Mouse (Mus musculus) left cerebral cortex, postnatal 14 days (tissue): ENCODE measurements around the gene Cidec. TPM values are rescaled to one million over a fixed set of nuclear protein-coding genes. Genes with fewer than 3 reads are reported as not detected.

Experiments used
- DNase-seq, 2 experiments: peaks; one replicate each; pipeline ENCODE4 v3.0.0; 2021 to 2022; ENCODE audit warnings: low spot score in 2 of 2, mixed read lengths in 1 of 2
- intact Hi-C: fragments of 180-260 bp; cut with DNase I; formaldehyde crosslinking; loops from one replicate; pipeline ENCODE4 v1.15.1; 2025
- total RNA-seq, 2 experiments: library from RNA; stranded (reverse); gene quantifications; 2 replicates each; pipeline ENCODE4 v1.2.3; 2021

The Cidec gene
- total RNA-seq, 2 experiments from 2014 or later, result not detected

DNA sequence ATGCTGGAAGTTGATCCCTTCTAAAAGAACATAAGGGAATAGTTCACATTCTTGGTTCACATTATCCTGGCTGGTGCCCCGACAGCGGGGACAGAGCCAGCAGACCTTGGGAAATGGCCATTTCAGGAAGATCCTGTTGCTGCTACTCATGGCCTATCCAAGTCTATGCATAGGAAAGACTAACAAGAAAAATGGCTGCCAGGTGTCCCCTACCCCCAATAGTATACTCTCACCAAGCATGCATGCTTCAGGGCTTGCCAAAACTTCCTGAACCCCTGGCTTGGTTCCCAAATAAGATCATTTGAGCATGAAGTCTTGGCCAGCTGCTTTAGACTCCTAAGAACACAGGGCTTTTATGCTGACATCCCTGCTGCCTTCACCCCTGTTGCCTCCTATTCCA, 16.3 kb upstream of the Cidec start:
- DNase-seq, result no peak
- intact Hi-C loops, result no loop called here

DNA sequence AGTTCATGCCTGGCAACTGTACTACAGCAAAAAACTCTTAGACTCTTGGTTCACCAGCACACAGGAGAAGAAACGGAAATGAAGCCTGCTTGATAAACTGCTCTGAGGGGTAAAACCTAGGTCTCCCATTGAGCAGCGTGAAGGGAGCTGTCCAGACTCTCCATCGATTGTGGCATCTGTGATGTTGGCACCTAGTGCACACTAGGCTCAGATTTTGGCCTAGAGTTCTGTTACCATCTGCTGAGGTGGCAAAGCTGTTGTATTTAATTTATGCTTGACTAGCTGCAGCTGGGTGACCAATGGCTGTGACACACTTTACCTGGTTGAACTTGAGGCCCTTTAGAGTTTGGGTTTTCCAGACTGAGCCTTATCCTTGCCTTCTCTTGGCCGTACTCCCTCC, 12.1 kb upstream of the Cidec start:
- no peak for DNase-seq
- intact Hi-C loops, result no loop called here

DNA sequence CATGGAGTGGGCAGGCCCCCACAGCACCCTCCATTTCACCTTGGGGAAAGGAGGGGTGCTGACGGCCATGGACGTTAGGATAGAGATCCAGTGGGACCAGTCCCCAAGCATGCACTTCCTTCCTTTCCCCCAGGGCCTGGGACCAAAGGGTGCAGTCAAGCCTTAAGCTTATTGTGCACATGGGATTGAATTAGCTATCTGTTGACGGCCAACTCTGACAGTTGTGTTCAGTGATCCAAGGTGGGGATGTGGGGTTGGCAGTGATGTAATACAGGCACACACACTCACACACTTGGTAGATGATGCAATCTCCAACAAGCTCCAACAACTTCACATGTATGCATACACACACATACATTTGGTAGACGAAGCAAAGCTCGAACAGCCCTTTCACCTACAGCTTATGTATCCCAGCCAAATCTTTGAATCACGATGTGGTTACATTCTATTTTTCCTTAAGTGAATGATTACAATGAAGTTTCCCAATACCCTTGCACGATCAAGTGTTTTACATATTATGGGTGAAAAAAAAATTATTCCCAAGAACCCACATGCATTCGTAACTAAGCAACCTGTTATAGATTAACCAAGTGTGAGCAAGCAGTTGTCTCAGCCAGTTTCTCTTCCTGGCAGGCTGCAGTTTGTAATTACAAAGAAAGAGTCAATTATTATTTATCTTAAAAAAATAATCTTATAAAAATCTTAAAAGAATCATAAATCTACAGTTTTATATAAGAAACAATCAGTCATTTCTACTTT, 8.8 kb upstream of the Cidec start:
- DNase-seq, result no peak
- intact Hi-C loops, result no loop called here

- intact Hi-C loops, result no loop called here
Measured at GRCm38 (mm10) chr6:113443091-113443490, 7.5 kb upstream of the Cidec start.

DNA sequence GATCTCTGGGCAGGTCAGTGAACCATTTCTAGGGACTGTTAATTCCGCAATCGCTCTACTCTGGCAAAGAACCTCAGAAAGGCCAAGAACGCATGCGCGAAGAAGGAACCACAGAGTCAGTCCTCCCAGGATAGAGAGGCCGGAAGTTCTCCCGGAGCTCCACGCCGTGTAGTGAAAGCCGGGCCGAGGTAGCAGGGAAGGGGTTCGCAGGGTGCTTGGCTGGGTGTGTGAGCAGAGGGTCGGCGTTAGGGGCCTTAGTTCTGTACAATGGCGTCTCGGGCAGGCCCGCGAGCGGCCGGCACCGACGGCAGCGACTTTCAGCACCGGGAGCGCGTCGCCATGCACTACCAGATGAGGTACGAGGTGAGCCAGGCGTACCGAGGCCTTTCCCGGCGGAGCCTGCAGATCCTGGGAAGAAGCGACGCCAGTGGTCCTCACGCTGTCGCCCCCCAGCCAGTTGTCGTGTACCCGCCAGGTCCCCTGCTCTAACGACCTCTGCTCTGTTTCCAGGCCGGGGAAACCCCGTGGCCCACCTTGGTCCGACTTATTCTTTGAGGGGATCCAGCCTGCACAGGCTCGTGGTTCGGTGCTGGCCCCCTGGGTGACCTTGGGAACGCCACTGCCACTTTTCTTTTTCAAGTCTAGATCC, 7.0 kb upstream of the Cidec start, which contains the start of gene Jagn1:
Gene Jagn1, plus strand, starts transcription at position 128 of the 649 bp plus-strand sequence.
- intact Hi-C loops, result no loop called here
- peak; percentile 90 to 92 for DNase-seq

More at GRCm38 (mm10) chr6:113443091-113443490, 7.5 kb upstream of the Cidec start:
- peak in 1 of 2 experiments; percentile 41 for DNase-seq

GRCm38 (mm10) chr6:113442087-113442441, 6.5 kb upstream of the Cidec start:
- DNase-seq, result no peak
- intact Hi-C loops, result no loop called here

GRCm38 (mm10) chr6:113441147-113441680, 5.7 kb upstream of the Cidec start:
- peak; percentile 73 to 74 for DNase-seq
- intact Hi-C loops, result no loop called here

- no peak for DNase-seq
- intact Hi-C loops, result no loop called here
Measured at GRCm38 (mm10) chr6:113440686-113441085, 5.1 kb upstream of the Cidec start.

GRCm38 (mm10) chr6:113438721-113439430, 3.3 kb upstream of the Cidec start:
- DNase-seq, result no peak
- intact Hi-C loops, result no loop called here

- DNase-seq, result no peak
- intact Hi-C loops, result no loop called here
Measured at GRCm38 (mm10) chr6:113437135-113437534, 1.6 kb upstream of the Cidec start.

GRCm38 (mm10) chr6:113434691-113435090, 869 bp downstream of the Cidec start:
- intact Hi-C loops, result no loop called here

DNA sequence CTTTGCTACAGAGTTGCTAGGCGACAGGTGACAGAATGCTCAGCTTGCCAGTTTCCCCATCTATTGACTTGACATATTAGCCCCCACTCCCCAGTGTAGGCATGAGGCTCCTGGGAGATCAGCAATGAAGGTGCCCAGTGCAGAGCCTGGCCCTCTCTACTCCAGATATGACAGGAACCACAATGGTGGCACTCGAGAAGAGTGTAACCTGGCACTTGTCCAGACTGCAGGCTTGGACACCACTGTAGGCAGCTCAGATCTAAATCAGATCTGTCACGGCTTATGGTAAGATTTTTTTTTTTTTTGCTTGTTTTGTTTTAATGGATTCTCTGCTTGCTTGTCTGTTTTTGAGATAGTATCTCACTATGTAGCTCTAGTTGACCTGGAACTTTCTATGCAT, 1.9 kb downstream of the Cidec start:
- no peak for DNase-seq
- intact Hi-C loops, result no loop called here

More at GRCm38 (mm10) chr6:113434691-113435090, 869 bp downstream of the Cidec start:
- DNase-seq, result no peak

- intact Hi-C loops, result no loop called here
- DNase-seq, result no peak
Measured at GRCm38 (mm10) chr6:113431801-113432200, 3.8 kb downstream of the Cidec start.

DNA sequence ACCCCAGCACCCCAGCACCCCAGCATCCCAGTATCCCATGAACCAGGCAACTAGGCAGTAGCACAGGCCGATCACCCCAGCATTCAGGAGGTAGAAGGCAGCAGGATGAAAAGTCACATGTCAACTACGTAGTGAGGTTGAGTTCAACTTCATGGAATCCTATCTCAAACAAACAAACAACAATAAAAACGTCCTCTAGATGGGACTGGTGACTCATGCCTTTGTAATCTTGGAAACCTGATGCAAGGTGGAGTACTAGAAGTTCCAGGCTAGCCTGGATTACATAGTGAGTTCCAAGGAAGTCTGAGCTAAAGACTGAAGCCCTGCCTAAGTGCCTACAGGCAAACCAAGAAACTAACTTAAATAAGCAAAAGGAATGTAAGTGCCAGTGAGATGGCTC, 4.7 kb downstream of the Cidec start:
- DNase-seq, result no peak
- intact Hi-C loops, result no loop called here

DNA sequence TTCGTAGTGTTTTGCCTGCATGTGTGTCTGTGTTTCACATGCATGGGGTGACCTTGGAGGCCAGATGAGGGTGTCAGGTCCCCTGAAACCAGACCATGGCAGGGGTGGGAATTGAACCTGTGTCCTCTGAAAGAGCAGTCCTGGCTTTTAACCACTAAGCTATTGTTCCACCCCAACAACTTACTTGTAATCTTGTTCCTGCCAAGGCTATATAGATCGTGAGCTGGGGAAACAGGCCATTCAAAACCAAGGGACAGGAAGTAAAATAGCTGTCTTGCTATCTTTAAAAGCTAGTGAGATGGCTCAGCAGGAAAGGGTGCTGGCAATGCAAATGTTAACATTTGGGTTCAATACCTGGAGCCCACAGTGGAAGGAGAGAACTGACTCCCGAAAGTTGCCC, 5.6 kb downstream of the Cidec start:
- intact Hi-C loops, result no loop called here
- DNase-seq, result no peak

- no peak for DNase-seq
- intact Hi-C loops, result no loop called here
Measured at GRCm38 (mm10) chr6:113428006-113428405, 7.6 kb downstream of the Cidec start.

- DNase-seq, result peak in 1 of 2 experiments; percentile 57
- intact Hi-C loops, result no loop called here
Measured at GRCm38 (mm10) chr6:113427397-113427796, 8.2 kb downstream of the Cidec start.

DNA sequence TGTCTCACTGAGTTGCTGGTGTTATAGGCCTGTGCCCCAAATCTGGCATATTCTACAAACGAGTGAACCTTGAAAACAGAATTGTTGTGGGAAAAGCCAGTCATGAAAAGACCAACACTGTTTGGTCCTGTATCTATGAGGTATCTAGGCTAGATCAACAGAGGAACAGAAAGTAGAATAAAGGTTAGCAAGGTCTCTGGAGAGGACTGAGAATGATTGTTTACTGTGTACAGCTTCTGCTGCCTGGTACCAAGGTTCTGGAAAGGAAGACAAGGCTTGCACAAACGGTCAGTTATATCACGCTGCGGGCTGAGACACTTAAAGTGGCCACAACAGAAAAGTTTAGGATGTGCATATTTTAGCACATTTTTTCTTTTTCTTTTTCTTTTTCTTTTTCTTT, 8.9 kb downstream of the Cidec start:
- intact Hi-C loops, result no loop called here
- no peak for DNase-seq

GRCm38 (mm10) chr6:113424187-113424586, 11.4 kb downstream of the Cidec start:
- intact Hi-C loops, result no loop called here
- no peak for DNase-seq

GRCm38 (mm10) chr6:113423000-113423399, 12.6 kb downstream of the Cidec start:
- no peak for DNase-seq
- intact Hi-C loops, result no loop called here
